Mouse (Mus musculus) heart, adult 2 months (tissue): ENCODE results near the gene Epyc. TPM values are rescaled to one million over a fixed set of nuclear protein-coding genes. Genes with fewer than 3 reads are reported as not detected.
"Not testable (repeated sequence)": the region's sequence is repeated elsewhere in the genome, so short reads cannot be mapped to it uniquely, and the experiment has no call there.

ENCODE experiments used
- DNase-seq, 2 experiments: peaks; one replicate each; pipeline ENCODE4 v3.0.0; 2021
- H3K27ac ChIP-seq: fragments of 200-600 bp; 2 replicates; pipeline ENCODE4 v1.8.1; 2022
- H3K27me3 ChIP-seq: fragments of 200-500 bp; 2 replicates; pipeline ENCODE4 v1.6.1; 2012; ENCODE audit warnings: mild to moderate bottlenecking, low read length, inconsistent platforms, mixed read lengths; ENCODE audit not compliant: control insufficient read depth, insufficient read depth
- H3K36me3 ChIP-seq: fragments of 200-500 bp; 2 replicates; pipeline ENCODE4 v1.6.1; 2012; ENCODE audit warnings: low read length, inconsistent platforms; ENCODE audit not compliant: control insufficient read depth, insufficient read depth
- H3K4me1 ChIP-seq: fragments of 200-500 bp; 2 replicates; pipeline ENCODE4 v1.6.1; 2011; ENCODE audit warnings: low read length; ENCODE audit not compliant: control insufficient read depth, insufficient read depth
- H3K4me3 ChIP-seq: fragments of 200-600 bp; 2 replicates; pipeline ENCODE4 v1.8.1; 2022
- H3K79me2 ChIP-seq: fragments of 200-500 bp; replicated peaks from 2 replicates; pipeline ENCODE4 v1.6.1; 2012; ENCODE audit warnings: mild to moderate bottlenecking, inconsistent platforms, low read length, moderate library complexity, mixed read lengths; ENCODE audit not compliant: control insufficient read depth, insufficient read depth
- H3K9ac ChIP-seq: fragments of 200-500 bp; 2 replicates; pipeline ENCODE4 v1.6.1; 2012; ENCODE audit warnings: low read depth, mild to moderate bottlenecking, control low read depth, inconsistent platforms, low read length, mixed read lengths
- CTCF ChIP-seq: fragments of 200-600 bp; IDR thresholded peaks from 2 replicates; pipeline ENCODE4 v1.8.1; 2022; ENCODE audit warnings: antibody characterized with exemption, mild to moderate bottlenecking, moderate library complexity
- EP300 ChIP-seq: fragments of 200-500 bp; IDR thresholded peaks from 2 replicates; pipeline ENCODE4 v1.6.1; 2011; ENCODE audit warnings: low read depth, low read length, control low read depth; ENCODE audit not compliant: insufficient read depth
- POLR2A ChIP-seq: fragments of 200-500 bp; IDR thresholded peaks from 2 replicates; pipeline ENCODE4 v1.6.1; 2011; ENCODE audit warnings: mild to moderate bottlenecking, low read depth, low read length, control low read depth; ENCODE audit not compliant: insufficient read depth
- WGBS: fragments of 180-500 bp; shearing (Covaris S2); methylation state at CpG from one replicate; pipeline ENCODE4 v1.1.7; 2018; 5-methylcytosine and 5-hydroxymethylcytosine counted together
- intact Hi-C: fragments of 180-260 bp; cut with DNase I; formaldehyde crosslinking; loops from one replicate; pipeline ENCODE4 v1.15.1; 2025
- polyA plus RNA-seq: library from polyadenylated mRNA; depleted of rRNA; stranded (reverse); fragments of >200 nt; gene quantifications from 2 replicates; pipeline ENCODE4 v1.2.3, GENCODE M21; 2012; rRNA removed
- total RNA-seq, 2 experiments: library from RNA; stranded (reverse); gene quantifications; 2 replicates each; pipeline ENCODE4 v1.2.3; 2021

Epyc gene
- total and polyA plus RNA-seq, 3 experiments = 0.42 to 0.70 (median 0.61) TPM

GRCm38 (mm10) chr10:97725929-97726328 lies 82.1 kb downstream of the Epyc start:
- Histone ChIP-seq H3K36me3 (no peaks in the 10 kb centered on the region), H3K4me3 (no peak overlapping the region), H3K4me1 (no peaks in the 10 kb centered on the region), H3K9ac (no peak overlapping the region), H3K79me2 (no peaks in the 10 kb centered on the region), H3K27ac (no peak overlapping the region), H3K27me3 (no peaks in the 10 kb centered on the region)
- 25% methylated on average over 1 of the region's 1 CpGs for WGBS
- TF ChIP-seq CTCF (no peak), EP300 (no peak), POLR2A (no peak)
- no peak for DNase-seq
- intact Hi-C loops = no loop called here

GRCm38 (mm10) chr10:97726655-97727054 lies 82.8 kb downstream of the Epyc start, which contains the start of gene C030005K15Rik:
C030005K15Rik (minus strand) TSS chr10:97726755.
- H3K27me3 ChIP-seq, H3K79me2 ChIP-seq, H3K27ac ChIP-seq, H3K36me3 ChIP-seq, intact Hi-C loops, H3K4me3 ChIP-seq, H3K4me1 ChIP-seq, H3K9ac ChIP-seq, DNase-seq: not testable (repeated sequence)

Other genes starting within 250 kb of the Epyc start
- gene Dcn, start 164.5 kb upstream of the Epyc start, total RNA-seq = 100 to 1,000 TPM; 385 to 401 TPM
- 442 and 744 TPM in 2 replicates for gene Dcn, start 164.5 kb upstream of the Epyc start, polyA plus RNA-seq
- gene Lum, start 78.9 kb upstream of the Epyc start, total RNA-seq = 10 to 100 TPM; 30.9 to 58.8 TPM
- 39.7 and 136 TPM in 2 replicates for gene Lum, start 78.9 kb upstream of the Epyc start, polyA plus RNA-seq
- not detected for gene Kera, start 37.2 kb upstream of the Epyc start, total RNA-seq
- gene Kera, start 37.2 kb upstream of the Epyc start, polyA plus RNA-seq = 0.14 and 0.15 TPM in 2 replicates
- gene Ccer1, start 49.0 kb downstream of the Epyc start, total RNA-seq = not detected
- 0.15 TPM in 1 of 2 replicates, not detected in the other for gene Ccer1, start 49.0 kb downstream of the Epyc start, polyA plus RNA-seq
- gene C030005K15Rik, start 82.7 kb downstream of the Epyc start, total RNA-seq = not detected
- gene C030005K15Rik, start 82.7 kb downstream of the Epyc start, polyA plus RNA-seq = not detected in 2 replicates